Mouse (Mus musculus) lung, adult 2 months (tissue): Measurements from ENCODE around the gene Celf2.

Source experiments
- CTCF ChIP-seq: fragments of 200-500 bp; IDR thresholded peaks from 2 replicates; pipeline ENCODE4 v1.5.1; 2011; ENCODE audit warnings: mild to moderate bottlenecking, low read length, control low read depth; ENCODE audit not compliant: insufficient read depth
- POLR2A ChIP-seq: fragments of 200-500 bp; IDR thresholded peaks from 2 replicates; pipeline ENCODE4 v1.6.1; 2011; ENCODE audit warnings: low read depth, mild to moderate bottlenecking, control low read depth, low read length, borderline replicate concordance; ENCODE audit errors: extremely low read depth

GRCm38 (mm10) chr2:6602163-6602562, 907.2 kb downstream of the Celf2 start:
- TF ChIP-seq CTCF (no peak), POLR2A (no peak)
